Mouse (Mus musculus) erythroblast, embryonic 14.5 days (primary cell): ENCODE measurements around the gene Ccm2l.

Source experiments
- GATA1 ChIP-seq: IDR thresholded peaks from 2 replicates; pipeline ENCODE4 v1.6.1; 2012; ENCODE audit warnings: low read length, inconsistent platforms, mixed read lengths
- TAL1 ChIP-seq: IDR thresholded peaks from 3 replicates; pipeline ENCODE4 v1.6.1; 2012; ENCODE audit warnings: low read length, inconsistent platforms, mixed read lengths

DNA sequence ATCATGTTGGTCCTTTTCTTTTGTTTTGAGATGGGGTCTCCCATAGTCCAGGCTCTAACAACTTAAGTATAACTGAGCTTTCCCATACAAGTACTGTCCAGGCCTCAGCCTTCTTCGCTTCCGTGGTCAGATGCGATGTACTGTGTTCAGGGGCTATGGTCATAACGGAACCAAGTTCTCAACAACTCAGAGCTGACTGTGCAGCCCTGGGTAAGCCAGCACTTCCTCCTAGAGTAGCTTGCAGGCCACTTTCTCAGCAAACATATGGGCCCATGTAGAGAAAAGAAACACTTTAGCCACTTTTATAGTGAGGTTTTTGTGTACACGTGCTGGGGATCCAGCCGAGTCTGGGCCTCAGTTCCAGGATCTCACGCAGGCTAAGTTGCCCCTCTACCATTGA, 56.9 kb downstream of the Ccm2l start:
- TF ChIP-seq GATA1 (no peak), TAL1 (no peak)
